Mouse (Mus musculus) intestine, embryonic 16.5 days (tissue): ENCODE measurements around the gene Cdk14. TPM values are rescaled to one million over a fixed set of nuclear protein-coding genes. Genes with fewer than 3 reads are reported as not detected.

Experiments
- ATAC-seq: fragments of 200-750 bp; cut with Nextera tagmentation; 2 replicates; pipeline ENCODE4 v1.8.0; 2017; ENCODE audit warnings: moderate TSS enrichment, moderate library complexity
- H3K27ac ChIP-seq: fragments of 300-500 bp; sonication (generic); 2 replicates; pipeline ENCODE4 v1.5.1; 2014; ENCODE audit warnings: mild to moderate bottlenecking, low read length
- H3K27me3 ChIP-seq: fragments of 300-500 bp; sonication (generic); replicated peaks from 2 replicates; pipeline ENCODE4 v1.6.1; 2014; ENCODE audit warnings: low read length, control low read depth, mixed read lengths; ENCODE audit not compliant: control insufficient read depth, insufficient read depth
- H3K36me3 ChIP-seq: fragments of 300-500 bp; sonication (generic); 2 replicates; pipeline ENCODE4 v1.6.1; 2014; ENCODE audit warnings: low read length, control low read depth; ENCODE audit not compliant: control insufficient read depth, insufficient read depth
- H3K4me1 ChIP-seq: fragments of 300-500 bp; sonication (generic); 2 replicates; pipeline ENCODE4 v1.6.1; 2014; ENCODE audit warnings: low read length, control low read depth, mixed read lengths; ENCODE audit not compliant: control insufficient read depth, insufficient read depth
- H3K4me2 ChIP-seq: fragments of 300-500 bp; sonication (generic); 2 replicates; pipeline ENCODE4 v1.6.1; 2014; ENCODE audit warnings: low read depth, low read length, control low read depth
- H3K4me3 ChIP-seq: fragments of 300-500 bp; sonication (generic); 2 replicates; pipeline ENCODE4 v1.5.1; 2014; ENCODE audit warnings: mild to moderate bottlenecking, low read length
- H3K9ac ChIP-seq: fragments of 300-500 bp; sonication (generic); 2 replicates; pipeline ENCODE4 v1.6.1; 2014; ENCODE audit warnings: low read depth, low read length
- H3K9me3 ChIP-seq: fragments of 300-500 bp; sonication (generic); 2 replicates; pipeline ENCODE4 v1.6.1; 2016; ENCODE audit warnings: low read length, control low read depth; ENCODE audit not compliant: control insufficient read depth
- WGBS: fragments of 180-500 bp; shearing (Covaris S2); extraction: QIAGEN DNeasy Blood & Tissue Kit; methylation state at CpG from one replicate; pipeline ENCODE4 v1.1.7; 2014; 5-methylcytosine and 5-hydroxymethylcytosine counted together
- polyA plus RNA-seq: library from polyadenylated mRNA; unstranded; fragments of >200 nt; fragmentation: Nextera tagmentation; extraction: Ambion mirVana; gene quantifications from 2 replicates; pipeline ENCODE4 v1.2.1, GENCODE M21; 2015

Cdk14 gene
- polyA plus RNA-seq, 1 experiment from 2014 or later, result 8.9 TPM

GRCm38 (mm10) chr5:5055494-5055893 is 364.6 kb downstream of the Cdk14 start:
- H3K9ac ChIP-seq, result no peak overlapping the region
- no peaks in the 10 kb centered on the region for H3K27me3 ChIP-seq
- no peaks in the 10 kb centered on the region for H3K9me3 ChIP-seq
- no peak overlapping the region for H3K27ac ChIP-seq
- ATAC-seq, result no peak
- no peaks in the 10 kb centered on the region for H3K4me1 ChIP-seq
- WGBS, result 50% methylated on average over 1 of the region's 1 CpGs
- no peak overlapping the region for H3K4me3 ChIP-seq
- no peaks in the 10 kb centered on the region for H3K36me3 ChIP-seq
- H3K4me2 ChIP-seq, result no peak overlapping the region

DNA sequence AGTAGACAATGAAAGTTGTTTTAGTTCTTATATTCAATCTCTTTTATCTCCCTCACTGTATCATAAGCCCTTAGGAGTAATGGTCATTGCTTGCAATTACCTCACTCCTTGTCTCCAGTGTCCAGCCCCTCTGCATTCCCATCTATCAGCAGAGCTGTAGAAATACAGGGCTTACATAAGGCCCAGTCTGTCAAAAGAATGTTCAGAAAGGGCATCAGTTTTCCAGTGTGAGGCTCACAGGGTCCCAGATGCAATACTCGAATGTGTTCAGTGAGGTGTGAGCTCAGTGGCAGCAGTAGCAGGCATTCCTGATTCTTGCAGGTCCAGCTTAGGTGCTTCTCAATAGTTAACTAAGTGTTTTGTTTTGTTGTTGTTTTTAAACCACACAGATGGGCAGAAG is 365.8 kb downstream of the Cdk14 start:
- Histone ChIP-seq H3K9me3 (no peaks in the 10 kb centered on the region), H3K4me2 (no peak overlapping the region), H3K4me1 (no peaks in the 10 kb centered on the region), H3K27me3 (no peaks in the 10 kb centered on the region), H3K9ac (no peak overlapping the region), H3K36me3 (no peaks in the 10 kb centered on the region), H3K27ac (no peak overlapping the region), H3K4me3 (no peak overlapping the region)
- no peak for ATAC-seq
- WGBS, result 56% methylated on average over 1 of the region's 1 CpGs

DNA sequence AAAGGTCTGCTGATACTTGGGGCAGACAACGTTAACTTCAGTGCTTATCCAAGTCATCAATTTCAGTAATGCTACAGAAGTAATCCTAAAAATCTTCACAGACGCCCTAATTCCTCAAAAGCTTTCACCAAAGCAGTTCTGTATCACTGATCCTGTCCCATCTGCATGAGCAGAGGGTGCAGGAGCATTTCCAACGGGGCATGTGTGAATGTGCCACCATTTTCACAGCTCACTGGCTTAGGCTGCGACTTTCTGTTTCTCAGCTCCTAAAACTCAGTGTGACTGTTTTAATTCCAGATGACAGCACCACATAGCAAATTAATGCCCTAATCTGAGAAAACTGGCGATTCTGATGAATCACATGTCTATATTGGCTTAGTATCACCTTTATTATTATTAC is 375.8 kb downstream of the Cdk14 start:
- Histone ChIP-seq H3K27ac (no peak overlapping the region), H3K4me1 (no peaks in the 10 kb centered on the region), H3K27me3 (no peaks in the 10 kb centered on the region), H3K4me3 (no peak overlapping the region), H3K9me3 (no peaks in the 10 kb centered on the region), H3K9ac (no peak overlapping the region), H3K36me3 (no peaks in the 10 kb centered on the region), H3K4me2 (no peak overlapping the region)
- 81% methylated on average over 5 of the region's 5 CpGs for WGBS
- ATAC-seq, result no peak

DNA sequence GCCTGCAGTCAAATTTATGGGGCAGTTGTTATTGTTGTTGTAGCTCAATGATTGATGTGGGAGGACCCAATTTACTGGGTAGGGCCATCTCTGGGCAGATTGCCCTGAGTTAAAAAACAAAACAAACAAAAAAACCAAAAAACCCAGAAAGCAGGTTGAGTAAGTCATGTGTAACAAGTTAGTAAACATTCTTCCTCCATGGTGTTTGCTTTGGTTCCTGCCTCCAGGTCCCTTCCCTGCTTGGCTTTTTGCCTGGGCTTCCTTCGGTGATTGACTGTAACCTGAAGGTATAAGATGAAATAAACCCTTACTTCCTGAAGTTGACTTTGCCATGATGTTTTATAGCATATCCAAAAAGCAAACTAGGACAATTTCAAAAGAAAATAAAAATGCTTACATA is 377.4 kb downstream of the Cdk14 start:
- no peak overlapping the region for H3K4me2 ChIP-seq
- 97% methylated on average over 1 of the region's 1 CpGs for WGBS
- H3K36me3 ChIP-seq, result no peaks in the 10 kb centered on the region
- no peak overlapping the region for H3K4me3 ChIP-seq
- H3K9me3 ChIP-seq, result no peaks in the 10 kb centered on the region
- H3K27me3 ChIP-seq, result no peaks in the 10 kb centered on the region
- H3K4me1 ChIP-seq, result no peaks in the 10 kb centered on the region
- ATAC-seq, result no peak
- no peak overlapping the region for H3K27ac ChIP-seq
- H3K9ac ChIP-seq, result no peak overlapping the region

GRCm38 (mm10) chr5:5041480-5041879 is 378.6 kb downstream of the Cdk14 start:
- Histone ChIP-seq H3K27me3 (no peaks in the 10 kb centered on the region), H3K36me3 (no peaks in the 10 kb centered on the region), H3K9ac (no peak overlapping the region), H3K27ac (no peak overlapping the region), H3K9me3 (no peaks in the 10 kb centered on the region), H3K4me2 (no peak overlapping the region), H3K4me1 (no peaks in the 10 kb centered on the region), H3K4me3 (no peak overlapping the region)
- WGBS, result 80% methylated on average over 4 of the region's 4 CpGs
- no peak for ATAC-seq

DNA sequence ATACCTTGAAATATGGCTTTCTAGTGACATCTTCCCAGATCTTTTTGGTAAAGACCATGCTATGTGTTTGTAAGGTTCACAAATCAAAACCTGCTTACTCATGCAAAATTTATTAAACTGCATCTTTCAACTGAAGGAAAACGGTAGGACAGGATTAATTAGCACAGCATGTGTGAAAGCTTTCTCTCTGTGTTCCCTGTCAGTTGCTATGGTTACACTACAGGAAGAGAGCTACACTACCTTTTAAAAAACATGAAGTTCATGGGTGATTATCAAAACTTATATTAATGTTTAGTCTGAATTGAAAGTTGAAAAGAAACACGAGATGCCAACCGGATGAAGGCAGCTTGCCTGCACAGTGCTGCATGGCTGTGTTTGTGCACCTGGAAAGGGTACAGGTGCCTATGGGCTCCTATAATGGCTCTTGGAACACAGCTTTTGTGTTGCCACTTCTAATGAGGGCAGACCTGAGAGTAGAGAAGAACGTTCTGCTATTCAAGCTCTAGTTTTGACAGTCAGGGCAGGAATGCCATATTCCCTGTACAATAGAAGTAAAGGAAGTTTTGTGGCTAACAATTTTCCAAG is 380.3 kb downstream of the Cdk14 start:
- WGBS, result 61% methylated on average over 4 of the region's 4 CpGs
- no peaks in the 10 kb centered on the region for H3K36me3 ChIP-seq
- no peaks in the 10 kb centered on the region for H3K4me1 ChIP-seq
- no peaks in the 10 kb centered on the region for H3K27me3 ChIP-seq
- no peak overlapping the region for H3K4me3 ChIP-seq
- H3K9ac ChIP-seq, result no peak overlapping the region
- no peaks in the 10 kb centered on the region for H3K9me3 ChIP-seq
- no peak overlapping the region for H3K27ac ChIP-seq
- H3K4me2 ChIP-seq, result no peak overlapping the region
- no peak for ATAC-seq

DNA sequence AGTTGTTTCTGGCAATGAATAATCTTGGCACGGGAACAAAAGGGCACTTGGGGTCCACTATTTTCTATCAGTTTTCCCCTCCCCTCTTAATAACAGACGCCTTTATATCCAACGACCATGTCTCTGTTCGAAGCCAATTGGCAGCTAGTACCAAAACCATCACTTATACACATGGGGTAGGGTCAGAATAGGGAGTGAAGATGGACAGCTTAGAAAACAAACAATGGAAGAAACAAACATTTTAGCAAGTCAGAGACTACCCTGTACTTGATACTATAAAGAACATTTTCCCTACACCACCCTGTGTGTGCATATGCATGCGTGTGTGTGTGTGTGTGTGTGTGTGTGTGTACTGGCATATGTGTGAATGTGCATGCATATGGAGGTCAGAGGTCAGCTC is 386.7 kb downstream of the Cdk14 start:
- Histone ChIP-seq H3K9me3 (no peaks in the 10 kb centered on the region), H3K36me3 (no peaks in the 10 kb centered on the region), H3K27me3 (no peaks in the 10 kb centered on the region), H3K4me2 (no peak overlapping the region), H3K27ac (no peak overlapping the region), H3K4me1 (no peaks in the 10 kb centered on the region), H3K9ac (no peak overlapping the region), H3K4me3 (no peak overlapping the region)
- WGBS, result 72% methylated on average over 5 of the region's 5 CpGs
- ATAC-seq, result no peak

DNA sequence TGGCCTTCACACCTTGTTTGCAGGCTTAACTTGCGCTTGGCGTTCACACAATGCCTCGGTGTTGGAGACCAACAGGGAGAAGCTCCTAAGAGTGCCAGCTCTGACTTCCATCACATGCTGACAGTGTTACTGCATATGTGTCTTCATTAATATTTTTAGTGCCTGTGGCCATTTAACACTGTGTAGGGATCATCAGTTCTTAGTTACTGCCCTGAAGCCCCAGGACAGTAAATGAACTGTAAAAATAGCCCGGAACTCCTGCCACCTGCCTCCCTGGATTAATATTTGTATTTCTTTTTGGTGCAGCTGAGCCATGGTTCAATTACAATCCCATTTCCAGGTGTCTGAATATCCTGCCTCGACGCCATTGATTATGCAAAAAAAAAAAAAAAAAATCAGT is 387.3 kb downstream of the Cdk14 start:
- Histone ChIP-seq H3K27me3 (no peaks in the 10 kb centered on the region), H3K4me1 (no peaks in the 10 kb centered on the region), H3K27ac (no peak overlapping the region), H3K4me3 (no peak overlapping the region), H3K9me3 (no peaks in the 10 kb centered on the region), H3K4me2 (no peak overlapping the region), H3K9ac (no peak overlapping the region), H3K36me3 (no peaks in the 10 kb centered on the region)
- WGBS, result 70% methylated on average over 6 of the region's 6 CpGs
- no peak for ATAC-seq

DNA sequence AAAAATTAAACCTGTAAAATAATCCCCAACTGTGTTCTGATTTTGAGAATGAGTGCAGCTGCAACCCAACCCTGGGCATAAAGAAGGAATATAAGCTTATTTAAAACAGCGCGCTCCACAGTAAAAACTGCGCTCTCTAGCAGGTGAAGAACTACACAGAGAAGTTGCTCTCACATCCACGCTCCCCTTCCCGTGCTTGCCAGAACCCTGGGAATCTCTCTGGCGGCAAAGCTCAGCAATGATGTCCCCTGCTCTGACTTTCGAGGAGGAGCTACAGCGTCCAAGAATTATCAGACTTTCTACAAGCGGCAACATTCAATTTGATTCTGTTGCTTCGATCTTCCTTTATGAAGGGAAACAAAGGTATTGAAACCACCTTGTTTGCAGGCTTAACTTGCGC is 387.7 kb downstream of the Cdk14 start:
- no peak for ATAC-seq
- no peaks in the 10 kb centered on the region for H3K27me3 ChIP-seq
- H3K4me3 ChIP-seq, result no peak overlapping the region
- H3K36me3 ChIP-seq, result no peaks in the 10 kb centered on the region
- no peaks in the 10 kb centered on the region for H3K9me3 ChIP-seq
- H3K4me2 ChIP-seq, result no peak overlapping the region
- H3K4me1 ChIP-seq, result no peaks in the 10 kb centered on the region
- H3K9ac ChIP-seq, result no peak overlapping the region
- H3K27ac ChIP-seq, result no peak overlapping the region
- WGBS, result 72% methylated on average over 11 of the region's 11 CpGs

DNA sequence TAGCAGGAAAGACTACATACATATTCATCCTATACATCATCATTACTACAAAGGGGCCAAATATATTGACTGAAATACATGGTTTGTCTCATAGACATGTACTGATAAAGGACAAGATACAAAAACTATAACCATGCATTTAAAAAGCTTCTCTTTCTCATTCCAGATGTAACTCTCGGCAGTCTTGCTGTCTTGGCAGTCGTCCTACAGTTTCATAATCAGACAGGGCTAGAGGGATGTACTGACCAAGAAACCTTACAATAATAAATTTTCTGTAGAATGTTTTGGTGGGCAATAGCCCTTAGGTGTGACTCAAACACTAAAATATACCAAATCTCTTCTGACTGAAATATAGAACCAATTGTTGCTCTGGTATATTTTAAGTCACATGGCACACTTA is 389.7 kb downstream of the Cdk14 start:
- no peak for ATAC-seq
- Histone ChIP-seq H3K4me1 (no peaks in the 10 kb centered on the region), H3K4me3 (no peak overlapping the region), H3K9me3 (no peaks in the 10 kb centered on the region), H3K9ac (no peak overlapping the region), H3K27ac (no peak overlapping the region), H3K36me3 (no peaks in the 10 kb centered on the region), H3K27me3 (no peaks in the 10 kb centered on the region), H3K4me2 (no peak overlapping the region)
- 74% methylated on average over 2 of the region's 2 CpGs for WGBS
